Mouse (Mus musculus): ENCODE results near the gene Rapgef6.

The Rapgef6 gene

GRCm38 (mm10) chr11:54739012-54739750 lies 216.5 kb downstream of the Rapgef6 start:
- no peak for DNase-seq

- DNase-seq: no peak
These were observed 218.7 kb downstream of the Rapgef6 start for GRCm38 (mm10) chr11:54741330-54741729.

- DNase-seq: no peak
These were observed 221.6 kb downstream of the Rapgef6 start for GRCm38 (mm10) chr11:54744231-54744630.

All from cerebellum, postnatal 36 days (tissue).